Mouse (Mus musculus): ENCODE data around the gene Gm19935.

The Gm19935 gene

GRCm38 (mm10) chr8:90828987-90829740, 12.0 kb upstream of the Gm19935 start:
- peak; percentile 28 for DNase-seq

- peak; percentile 99 for DNase-seq
Observed at GRCm38 (mm10) chr8:90828181-90828986, 11.2 kb upstream of the Gm19935 start, which contains the start of gene Chd9. Chd9 (plus strand) TSS chr8:90828352.

- DNase-seq, result no peak
Observed at GRCm38 (mm10) chr8:90825459-90825871, 8.3 kb upstream of the Gm19935 start.

GRCm38 (mm10) chr8:90822443-90822842, 5.2 kb upstream of the Gm19935 start:
- DNase-seq, result no peak

GRCm38 (mm10) chr8:90820321-90820696, 3.1 kb upstream of the Gm19935 start:
- no peak for DNase-seq

GRCm38 (mm10) chr8:90819561-90820320, 2.5 kb upstream of the Gm19935 start:
- no peak for DNase-seq

- DNase-seq, result no peak
Observed at GRCm38 (mm10) chr8:90816061-90816882, 921 bp downstream of the Gm19935 start.

- peak; percentile 22 for DNase-seq
Observed at GRCm38 (mm10) chr8:90813602-90814320, 3.4 kb downstream of the Gm19935 start.

GRCm38 (mm10) chr8:90799473-90799872, 17.7 kb downstream of the Gm19935 start:
- no peak for DNase-seq

GRCm38 (mm10) chr8:90794990-90795861, 22.0 kb downstream of the Gm19935 start:
- DNase-seq, result peak; percentile 89

- DNase-seq, result peak; percentile 78
Observed at GRCm38 (mm10) chr8:90793710-90794109, 23.5 kb downstream of the Gm19935 start.

- DNase-seq, result no peak
Observed at GRCm38 (mm10) chr8:90791616-90792015, 25.6 kb downstream of the Gm19935 start.

GRCm38 (mm10) chr8:90769791-90770190, 47.4 kb downstream of the Gm19935 start:
- no peak for DNase-seq
